Mouse (Mus musculus): ENCODE data around the gene Tnnt1. TPM values are rescaled to one million over a fixed set of nuclear protein-coding genes. Genes with fewer than 3 reads are reported as not detected.
A peak's percentile ranks its signal among the peaks of the same experiment; 100 is the strongest.
"Not testable (repeated sequence)": the region's sequence is repeated elsewhere in the genome, so short reads cannot be mapped to it uniquely, and the experiment has no call there.

Tnnt1 gene
- polyA plus RNA-seq, 1 experiment from 2014 or later = 190 TPM

DNA sequence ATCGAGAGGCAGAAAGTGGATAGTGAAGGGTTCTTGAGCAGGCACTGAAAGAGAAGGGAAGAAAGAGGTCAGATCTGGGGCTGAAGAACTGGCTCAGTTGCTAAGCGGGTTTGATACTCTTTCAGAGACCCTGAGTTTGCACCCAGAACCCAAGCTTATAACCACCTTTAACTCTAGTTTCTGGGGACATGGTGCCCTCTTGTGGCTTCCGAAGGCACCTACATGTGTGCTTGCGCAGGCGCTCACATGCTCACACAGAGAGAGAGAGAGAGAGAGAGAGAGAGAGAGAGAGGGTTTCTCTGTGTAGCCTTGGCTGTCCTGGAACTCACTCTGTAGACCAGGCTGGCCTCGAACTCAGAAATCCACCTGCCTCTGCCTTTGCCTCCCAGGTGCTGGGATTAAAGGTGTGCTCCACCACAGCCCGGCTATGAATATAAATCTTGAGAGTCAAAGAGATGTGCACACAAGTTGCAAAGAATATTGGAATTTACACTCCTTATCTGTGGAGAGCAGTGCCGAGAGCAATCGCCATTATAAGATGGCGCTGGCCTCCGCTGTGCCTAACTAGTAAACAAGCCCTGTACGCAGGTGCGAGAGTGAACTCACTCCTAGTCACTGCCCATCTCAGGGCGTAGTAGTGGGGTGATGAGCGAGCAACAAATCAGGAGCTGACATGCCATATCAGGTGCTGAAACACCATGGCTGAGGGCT lies 8.2 kb upstream of the Tnnt1 start, which contains the start of gene Tnni3:
Gene Tnni3 (minus strand): TSS at position 18 of the 711 bp plus-strand sequence.
- not testable (repeated sequence) for H3K27me3 ChIP-seq (ENCODE audit: control insufficient read depth, insufficient read depth, low read length); ATAC-seq (replicated peaks; ENCODE audit: extremely low read depth, insufficient read depth, low FRiP score); H3K9me3 ChIP-seq (replicated peaks; ENCODE audit: control insufficient read depth, low read length); H3K36me3 ChIP-seq (ENCODE audit: control insufficient read depth, insufficient read depth)
- H3K4me2 ChIP-seq (ENCODE audit: low read depth, low read length) = peak within 1 kb of the TSS; percentile 48
- H3K4me3 ChIP-seq (ENCODE audit: low read length) = peak within 1 kb of the TSS; percentile 58
- H3K9ac ChIP-seq (ENCODE audit: low read length) = peak within 1 kb of the TSS; percentile 82
- WGBS = 60% methylated on average over 15 of the region's 15 CpGs
- H3K27ac ChIP-seq (ENCODE audit: low read length) = peak within 1 kb of the TSS; percentile 99
- peaks cover 20% of the 10 kb centered on the region for H3K4me1 ChIP-seq (ENCODE audit: control insufficient read depth, insufficient read depth, low read length)

GRCm38 (mm10) chr7:4523205-4524130 lies 7.3 kb upstream of the Tnnt1 start:
- Histone ChIP-seq H3K27ac (ENCODE audit: low read length) (peak overlapping the region; percentile 99), H3K9ac (ENCODE audit: low read length) (peak overlapping the region; percentile 82), H3K36me3 (ENCODE audit: control insufficient read depth, insufficient read depth) (peaks cover 6% of the 10 kb centered on the region), H3K4me2 (ENCODE audit: low read depth, low read length) (peak overlapping the region; percentile 48), H3K4me1 (ENCODE audit: control insufficient read depth, insufficient read depth, low read length) (peaks cover 23% of the 10 kb centered on the region), H3K9me3 (replicated peaks; ENCODE audit: control insufficient read depth, low read length) (no peaks in the 10 kb centered on the region), H3K27me3 (ENCODE audit: control insufficient read depth, insufficient read depth, low read length) (no peaks in the 10 kb centered on the region), H3K4me3 (ENCODE audit: low read length) (peak overlapping the region; percentile 58)
- no peak for ATAC-seq (replicated peaks; ENCODE audit: extremely low read depth, insufficient read depth, low FRiP score)
- 81% methylated on average over 33 of the region's 33 CpGs for WGBS

GRCm38 (mm10) chr7:4522292-4522691 lies 6.1 kb upstream of the Tnnt1 start:
- H3K27me3 ChIP-seq (ENCODE audit: control insufficient read depth, insufficient read depth, low read length) = no peaks in the 10 kb centered on the region
- peaks cover 12% of the 10 kb centered on the region for H3K36me3 ChIP-seq (ENCODE audit: control insufficient read depth, insufficient read depth)
- peak overlapping the region; percentile 82 for H3K9ac ChIP-seq (ENCODE audit: low read length)
- peaks cover 26% of the 10 kb centered on the region for H3K4me1 ChIP-seq (ENCODE audit: control insufficient read depth, insufficient read depth, low read length)
- H3K4me2 ChIP-seq (ENCODE audit: low read depth, low read length) = peak overlapping the region; percentile 48
- peak overlapping the region; percentile 58 for H3K4me3 ChIP-seq (ENCODE audit: low read length)
- H3K9me3 ChIP-seq (replicated peaks; ENCODE audit: control insufficient read depth, low read length) = no peaks in the 10 kb centered on the region
- ATAC-seq (replicated peaks; ENCODE audit: extremely low read depth, insufficient read depth, low FRiP score) = peak; percentile 83
- 37% methylated on average over 6 of the region's 6 CpGs for WGBS
- peak overlapping the region; percentile 99 for H3K27ac ChIP-seq (ENCODE audit: low read length)

GRCm38 (mm10) chr7:4521231-4522003 lies 5.2 kb upstream of the Tnnt1 start:
- H3K27ac ChIP-seq (ENCODE audit: low read length) = peak overlapping the region; percentile 99
- peaks cover 12% of the 10 kb centered on the region for H3K36me3 ChIP-seq (ENCODE audit: control insufficient read depth, insufficient read depth)
- H3K9ac ChIP-seq (ENCODE audit: low read length) = peak overlapping the region; percentile 82
- peak; percentile 10 for ATAC-seq (replicated peaks; ENCODE audit: extremely low read depth, insufficient read depth, low FRiP score)
- peak overlapping the region; percentile 74 for H3K4me2 ChIP-seq (ENCODE audit: low read depth, low read length)
- H3K4me1 ChIP-seq (ENCODE audit: control insufficient read depth, insufficient read depth, low read length) = peaks cover 32% of the 10 kb centered on the region
- no peaks in the 10 kb centered on the region for H3K27me3 ChIP-seq (ENCODE audit: control insufficient read depth, insufficient read depth, low read length)
- H3K9me3 ChIP-seq (replicated peaks; ENCODE audit: control insufficient read depth, low read length) = no peaks in the 10 kb centered on the region
- peak overlapping the region; percentile 58 for H3K4me3 ChIP-seq (ENCODE audit: low read length)
- WGBS = 19% methylated on average over 32 of the region's 32 CpGs

- H3K4me2 ChIP-seq (ENCODE audit: low read depth, low read length) = peak overlapping the region; percentile 80
- peak overlapping the region; percentile 52 for H3K4me3 ChIP-seq (ENCODE audit: low read length)
- WGBS = 38% methylated on average over 1 of the region's 1 CpGs
- H3K36me3 ChIP-seq (ENCODE audit: control insufficient read depth, insufficient read depth) = peaks cover 12% of the 10 kb centered on the region
- H3K9ac ChIP-seq (ENCODE audit: low read length) = peak overlapping the region; percentile 56
- no peaks in the 10 kb centered on the region for H3K27me3 ChIP-seq (ENCODE audit: control insufficient read depth, insufficient read depth, low read length)
- ATAC-seq (replicated peaks; ENCODE audit: extremely low read depth, insufficient read depth, low FRiP score) = no peak
- no peaks in the 10 kb centered on the region for H3K9me3 ChIP-seq (replicated peaks; ENCODE audit: control insufficient read depth, low read length)
- peaks cover 47% of the 10 kb centered on the region for H3K4me1 ChIP-seq (ENCODE audit: control insufficient read depth, insufficient read depth, low read length)
- peak overlapping the region; percentile 17 for H3K27ac ChIP-seq (ENCODE audit: low read length)
Measured at GRCm38 (mm10) chr7:4518487-4518886, 2.3 kb upstream of the Tnnt1 start.

- H3K4me1 ChIP-seq (ENCODE audit: control insufficient read depth, insufficient read depth, low read length) = peaks cover 59% of the 10 kb centered on the region
- H3K4me2 ChIP-seq (ENCODE audit: low read depth, low read length) = peak overlapping the region; percentile 30
- no peaks in the 10 kb centered on the region for H3K9me3 ChIP-seq (replicated peaks; ENCODE audit: control insufficient read depth, low read length)
- peak overlapping the region; percentile 63 for H3K9ac ChIP-seq (ENCODE audit: low read length)
- H3K27ac ChIP-seq (ENCODE audit: low read length) = peak overlapping the region; percentile 94
- no peaks in the 10 kb centered on the region for H3K27me3 ChIP-seq (ENCODE audit: control insufficient read depth, insufficient read depth, low read length)
- ATAC-seq (replicated peaks; ENCODE audit: extremely low read depth, insufficient read depth, low FRiP score) = peak; percentile 11; the same call in 1 of the 2 replicates
- H3K4me3 ChIP-seq (ENCODE audit: low read length) = no peak overlapping the region
- peaks cover 12% of the 10 kb centered on the region for H3K36me3 ChIP-seq (ENCODE audit: control insufficient read depth, insufficient read depth)
- 38% methylated on average over 6 of the region's 6 CpGs for WGBS
Measured at GRCm38 (mm10) chr7:4515853-4516252, 329 bp downstream of the Tnnt1 start.

- no peak overlapping the region for H3K4me3 ChIP-seq (ENCODE audit: low read length)
- peaks cover 6% of the 10 kb centered on the region for H3K36me3 ChIP-seq (ENCODE audit: control insufficient read depth, insufficient read depth)
- ATAC-seq (replicated peaks; ENCODE audit: extremely low read depth, insufficient read depth, low FRiP score) = peak; percentile 5; the same call in 1 of the 2 replicates
- H3K9ac ChIP-seq (ENCODE audit: low read length) = peak overlapping the region; percentile 57
- no peaks in the 10 kb centered on the region for H3K27me3 ChIP-seq (ENCODE audit: control insufficient read depth, insufficient read depth, low read length)
- H3K27ac ChIP-seq (ENCODE audit: low read length) = peak overlapping the region; percentile 94
- WGBS = 33% methylated on average over 6 of the region's 6 CpGs
- peak overlapping the region; percentile 31 for H3K4me2 ChIP-seq (ENCODE audit: low read depth, low read length)
- H3K9me3 ChIP-seq (replicated peaks; ENCODE audit: control insufficient read depth, low read length) = no peaks in the 10 kb centered on the region
- H3K4me1 ChIP-seq (ENCODE audit: control insufficient read depth, insufficient read depth, low read length) = peaks cover 68% of the 10 kb centered on the region
Measured at GRCm38 (mm10) chr7:4513829-4514712, 2.1 kb downstream of the Tnnt1 start.

GRCm38 (mm10) chr7:4513236-4513635 lies 2.9 kb downstream of the Tnnt1 start:
- H3K9ac ChIP-seq (ENCODE audit: low read length) = peak overlapping the region; percentile 45; the same call in 1 of the 2 replicates
- peaks cover 66% of the 10 kb centered on the region for H3K4me1 ChIP-seq (ENCODE audit: control insufficient read depth, insufficient read depth, low read length)
- peak overlapping the region; percentile 94 for H3K27ac ChIP-seq (ENCODE audit: low read length)
- H3K36me3 ChIP-seq (ENCODE audit: control insufficient read depth, insufficient read depth) = peaks cover 4% of the 10 kb centered on the region
- H3K4me2 ChIP-seq (ENCODE audit: low read depth, low read length) = peak overlapping the region; percentile 31; the same call in 1 of the 2 replicates
- 24% methylated on average over 13 of the region's 13 CpGs for WGBS
- H3K4me3 ChIP-seq (ENCODE audit: low read length) = no peak overlapping the region
- no peaks in the 10 kb centered on the region for H3K9me3 ChIP-seq (replicated peaks; ENCODE audit: control insufficient read depth, low read length)
- H3K27me3 ChIP-seq (ENCODE audit: control insufficient read depth, insufficient read depth, low read length) = no peaks in the 10 kb centered on the region
- ATAC-seq (replicated peaks; ENCODE audit: extremely low read depth, insufficient read depth, low FRiP score) = no peak
